Mouse (Mus musculus) ES-CJ7 (cell line): ENCODE results near the gene Napsa.

Experiments
- DNase-seq: peaks from one replicate; pipeline ENCODE4 v3.0.0; 2011; ENCODE audit warnings: low read depth, low spot score

Napsa gene

DNA sequence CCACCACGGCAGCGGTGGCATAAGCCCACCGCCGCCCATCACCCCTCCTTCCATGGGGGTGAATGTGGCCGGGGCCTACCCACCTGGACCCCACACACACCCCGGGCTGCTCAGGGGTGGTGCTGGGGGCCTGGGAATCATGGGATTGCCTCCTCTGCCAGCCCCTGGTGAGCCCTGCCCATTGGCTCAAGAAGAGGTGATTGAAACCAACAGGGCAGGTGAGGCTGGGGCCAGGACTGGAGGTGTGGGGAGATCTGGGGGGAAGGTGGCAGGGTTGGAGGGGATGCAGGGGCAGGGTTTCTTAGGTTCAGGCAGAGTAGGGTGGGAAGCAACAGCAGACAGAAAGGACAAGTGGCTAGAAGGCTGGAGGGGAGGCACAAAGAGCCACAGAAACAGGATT, 23.9 kb downstream of the Napsa start:
- DNase-seq: no peak

DNA sequence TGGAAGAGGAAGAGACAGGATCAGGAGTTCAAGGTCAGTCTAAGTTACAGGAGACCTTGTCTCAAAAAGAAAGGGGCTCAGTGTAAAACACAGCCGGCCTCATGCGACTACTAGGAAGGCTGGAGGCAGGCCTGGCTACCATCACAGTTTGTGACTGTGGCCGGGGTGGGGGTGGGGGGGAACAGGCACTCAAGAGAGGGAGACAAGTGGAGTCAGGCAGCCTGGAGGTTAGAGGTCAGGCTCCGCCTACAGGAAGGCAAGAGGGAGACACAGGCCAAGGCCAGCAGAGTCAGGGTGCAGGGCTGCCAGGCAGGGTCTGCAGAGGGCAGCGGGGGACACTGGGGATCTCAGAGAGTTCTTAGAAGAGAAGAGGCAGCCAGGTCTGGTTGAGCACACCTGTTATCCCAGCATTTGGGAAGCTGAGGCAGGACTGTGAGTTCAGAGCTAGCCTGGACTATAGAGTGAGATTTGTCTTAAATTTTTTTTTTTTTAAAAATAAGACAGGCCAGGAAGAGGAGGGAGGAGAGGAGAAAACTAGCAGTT, 24.9 kb downstream of the Napsa start:
- DNase-seq: peak; percentile 67

DNA sequence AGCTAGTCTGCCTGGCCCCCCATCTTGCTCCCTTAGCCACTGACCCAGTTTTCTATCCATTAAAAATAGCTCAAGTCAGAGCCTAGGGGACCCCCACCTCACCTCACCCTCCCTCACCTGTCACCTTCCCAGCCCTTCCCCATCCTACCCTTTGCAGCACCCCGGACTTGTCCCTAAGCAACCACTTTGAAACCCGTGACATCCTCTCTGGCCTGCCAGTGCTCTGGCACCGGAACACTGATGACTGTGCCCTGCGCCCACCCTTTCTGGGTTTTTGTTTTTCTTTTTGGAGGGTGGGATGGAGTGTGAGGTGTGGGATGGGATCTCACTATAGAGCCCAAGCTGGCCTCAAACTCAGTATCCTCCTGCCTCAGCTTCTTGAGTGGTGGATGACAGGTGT, 25.5 kb downstream of the Napsa start:
- DNase-seq: no peak

DNA sequence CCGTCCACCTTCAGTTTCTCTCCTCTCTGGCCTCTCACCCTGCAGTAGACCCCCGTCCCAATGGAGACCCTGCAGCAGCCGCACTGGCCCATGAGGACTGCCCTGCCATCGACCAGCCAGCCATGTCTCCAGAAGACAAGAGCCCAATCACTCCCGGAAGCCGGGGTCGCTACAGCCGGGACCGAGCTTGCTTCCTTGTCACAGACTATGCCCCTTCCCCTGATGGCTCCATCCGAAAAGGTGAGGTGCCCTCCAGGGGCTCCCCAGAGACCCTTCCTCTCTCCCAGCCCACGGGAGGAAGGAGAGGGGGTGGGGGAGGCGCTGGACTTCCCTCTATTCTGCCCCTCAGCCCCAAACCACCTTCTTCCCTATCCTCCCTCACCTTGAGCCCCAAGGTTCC, 26.2 kb downstream of the Napsa start:
- no peak for DNase-seq

DNA sequence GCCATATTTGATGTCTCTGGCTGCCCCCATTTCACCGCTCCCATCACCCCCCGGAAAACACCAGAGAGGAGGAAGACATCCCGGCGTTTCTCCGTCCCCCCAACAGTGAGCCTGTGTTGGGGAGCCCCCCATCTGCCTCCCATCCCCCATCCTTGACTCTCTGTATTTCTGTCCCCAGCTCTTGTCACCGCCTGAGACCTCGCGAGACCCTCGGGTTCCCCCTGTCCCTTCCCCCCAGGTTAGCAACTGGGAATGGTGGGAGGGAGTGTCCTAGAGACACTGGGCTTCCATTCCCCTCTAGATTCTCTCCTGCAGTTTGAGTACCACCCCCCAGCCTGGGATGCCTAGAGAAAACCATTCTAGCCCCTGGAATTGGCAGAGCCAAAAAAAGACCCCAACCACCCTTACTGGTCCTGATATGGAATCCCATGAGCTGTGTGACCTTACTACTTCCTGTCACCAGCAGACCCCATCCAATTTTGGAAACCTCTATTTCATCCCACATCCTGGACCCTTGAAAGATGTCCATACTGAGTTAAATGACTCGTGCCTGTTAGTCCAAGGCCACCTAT, 28.6 kb downstream of the Napsa start:
- DNase-seq: no peak

DNA sequence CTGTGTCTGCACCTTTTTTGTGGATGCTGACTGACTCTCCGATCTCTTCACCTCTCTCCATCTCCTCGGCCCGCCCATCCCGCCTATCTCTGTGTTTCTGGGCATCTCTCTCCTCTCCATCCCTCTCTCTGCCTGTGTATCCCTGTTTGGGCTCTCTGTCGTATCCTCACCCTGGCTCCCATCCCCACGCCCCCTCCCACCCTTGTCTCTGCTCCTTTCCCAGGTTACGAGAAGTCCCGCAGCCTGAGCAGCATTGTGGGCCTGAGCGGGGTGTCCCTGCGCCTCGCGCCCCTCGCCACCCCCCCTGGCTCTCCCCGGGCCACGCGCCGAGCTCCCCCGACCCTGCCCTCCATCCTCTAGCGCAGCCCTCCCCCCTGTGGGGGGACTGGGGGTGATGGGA, 29.5 kb downstream of the Napsa start:
- no peak for DNase-seq

DNA sequence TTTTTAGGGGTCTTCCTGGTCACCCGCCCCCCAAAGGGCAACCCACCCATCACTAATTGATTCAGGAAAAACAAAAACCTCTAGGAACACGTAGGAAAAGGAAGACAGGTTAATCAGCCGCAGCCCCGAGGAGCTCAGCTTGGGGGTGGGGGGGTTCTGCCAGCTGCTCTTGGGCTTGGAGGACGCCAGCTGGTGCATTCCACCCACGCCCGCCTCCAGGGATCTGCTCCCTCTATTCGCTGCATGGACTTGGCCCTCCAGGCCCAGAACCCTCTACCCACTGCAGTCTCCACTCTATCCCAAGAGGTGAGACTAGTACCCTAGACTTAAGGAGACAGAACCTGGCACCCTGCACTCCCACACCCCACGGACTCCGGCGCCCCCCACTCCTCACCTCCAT, 30.3 kb downstream of the Napsa start:
- no peak for DNase-seq

DNA sequence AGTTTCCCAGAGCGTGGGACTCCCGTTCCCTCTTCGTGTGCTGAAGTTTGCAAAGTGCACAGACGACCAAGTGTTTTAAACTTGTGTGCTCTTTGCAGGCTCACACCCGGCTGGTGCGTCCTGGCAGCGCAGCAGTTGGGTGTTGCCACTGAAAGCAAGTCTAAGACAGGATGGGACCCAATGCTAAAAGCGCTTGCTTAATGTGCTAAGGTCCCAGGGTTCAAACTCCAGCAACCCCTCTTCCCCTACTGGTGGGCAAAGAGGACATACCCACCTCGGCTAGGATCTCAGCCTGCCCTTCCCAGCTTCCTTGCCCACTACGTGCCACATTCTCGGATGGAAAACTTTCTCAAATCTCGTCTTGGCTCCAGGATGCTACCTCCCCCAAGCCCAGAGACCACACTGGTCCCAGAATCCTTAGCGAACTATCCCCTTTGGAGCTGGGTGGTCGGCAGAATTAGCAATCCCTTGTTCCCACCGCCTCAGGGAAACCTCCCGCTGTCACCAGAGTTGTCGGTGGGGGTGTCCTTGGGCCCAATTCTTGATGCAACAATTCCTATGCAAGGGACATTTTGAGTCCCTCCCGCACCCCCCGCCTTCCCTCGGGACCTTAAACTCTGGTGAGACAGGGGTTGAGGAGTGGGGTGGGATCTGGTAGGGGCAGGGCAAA, 31.1 kb downstream of the Napsa start:
- peak; percentile 89 for DNase-seq

DNA sequence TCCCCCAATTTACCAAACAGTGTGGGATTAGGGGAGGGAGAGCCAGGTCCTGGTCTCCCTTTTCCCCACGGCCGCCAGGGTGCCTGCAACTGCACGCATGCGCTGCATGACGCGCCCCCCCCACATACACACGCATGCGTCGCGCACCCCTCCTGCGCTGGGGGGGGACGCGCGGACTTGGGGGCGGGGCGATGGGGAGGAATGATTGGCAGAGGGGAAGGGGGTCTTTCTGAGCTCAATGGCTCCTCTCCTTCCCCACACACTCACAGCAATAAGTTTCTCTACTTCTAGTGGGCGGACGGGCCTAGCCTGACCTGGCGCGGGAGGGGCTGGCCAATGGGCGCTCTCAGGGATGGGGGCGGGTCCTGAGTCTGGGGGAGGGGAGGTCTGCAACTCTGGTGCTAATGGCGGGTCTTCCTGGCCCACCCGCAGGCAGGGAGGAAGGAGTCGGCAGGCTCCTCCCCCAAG, 32.0 kb downstream of the Napsa start:
- DNase-seq: peak; percentile 96

DNA sequence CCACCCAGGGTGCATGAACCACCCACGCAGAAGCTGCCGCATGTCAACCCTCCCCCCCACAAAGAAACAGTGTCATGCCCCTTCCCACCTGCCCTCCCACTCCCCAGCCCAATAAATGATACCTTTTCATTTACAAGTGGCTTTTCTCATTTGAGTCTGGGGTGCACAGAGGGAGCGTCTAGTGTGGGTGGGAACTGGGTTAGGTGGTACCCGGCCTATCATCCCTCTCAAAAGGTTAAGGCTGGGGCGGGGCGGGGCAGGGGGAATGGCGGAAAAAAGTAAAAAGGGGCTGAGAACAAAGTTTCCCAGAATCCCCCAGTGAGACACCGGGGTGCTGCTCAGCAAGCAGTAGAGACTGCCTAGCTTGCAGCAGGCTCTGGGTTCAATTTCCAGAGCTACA, 32.4 kb downstream of the Napsa start:
- DNase-seq: no peak

DNA sequence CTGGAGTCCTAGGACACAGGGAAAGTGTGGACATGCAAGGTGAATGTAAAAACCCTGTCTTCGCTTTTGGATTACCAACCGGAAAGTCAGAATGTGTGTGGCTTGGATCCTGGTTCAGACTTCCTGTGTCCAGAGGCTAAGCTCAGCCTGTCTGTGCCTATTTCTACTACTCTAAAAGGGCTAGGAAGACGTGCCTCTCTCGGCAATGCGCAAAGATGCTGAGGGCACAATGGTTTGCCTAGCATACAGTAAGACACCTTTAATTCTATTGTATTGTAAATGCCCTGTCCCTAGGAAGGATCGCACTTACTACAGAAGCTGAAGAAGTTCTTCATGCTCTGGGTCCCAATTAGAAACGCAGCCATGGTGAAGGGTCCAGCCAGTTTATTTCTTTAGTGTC, 33.3 kb downstream of the Napsa start:
- peak; percentile 69 for DNase-seq

DNA sequence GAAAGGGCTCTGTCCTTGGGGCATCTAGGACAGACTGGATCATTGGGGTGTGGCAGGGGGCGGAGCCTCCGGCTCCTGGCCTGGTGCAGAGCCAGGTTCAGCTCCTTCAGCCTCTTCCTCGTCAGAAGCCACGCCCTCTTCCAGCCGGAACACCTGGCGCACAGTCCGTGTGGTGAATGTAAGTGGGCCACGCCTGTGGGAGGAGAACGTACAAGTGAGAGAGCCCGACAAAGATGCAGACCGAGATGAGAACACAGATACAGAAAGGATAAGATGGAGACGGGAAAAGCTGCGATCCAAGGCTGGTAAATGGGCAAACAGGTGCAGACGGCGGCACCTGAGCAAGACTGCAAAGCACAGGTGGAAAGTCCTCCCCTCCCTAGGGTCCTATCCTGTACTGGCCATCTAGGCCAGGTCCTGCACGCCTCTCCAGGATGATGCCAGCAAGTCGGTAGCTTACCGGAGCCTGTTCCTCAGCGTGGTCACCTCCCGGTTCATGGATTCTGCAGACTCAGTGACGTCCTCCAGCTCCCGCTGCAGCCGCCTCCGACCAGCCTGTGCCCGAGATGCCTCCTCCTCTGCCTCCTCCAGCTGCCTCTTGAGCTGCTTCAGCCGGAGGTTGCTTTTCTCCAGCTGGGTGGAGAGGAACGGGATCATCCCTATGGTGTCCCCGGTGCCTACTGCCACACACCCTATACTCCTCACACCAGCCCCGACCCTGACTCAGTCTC, 34.2 kb downstream of the Napsa start:
- DNase-seq: peak; percentile 94

DNA sequence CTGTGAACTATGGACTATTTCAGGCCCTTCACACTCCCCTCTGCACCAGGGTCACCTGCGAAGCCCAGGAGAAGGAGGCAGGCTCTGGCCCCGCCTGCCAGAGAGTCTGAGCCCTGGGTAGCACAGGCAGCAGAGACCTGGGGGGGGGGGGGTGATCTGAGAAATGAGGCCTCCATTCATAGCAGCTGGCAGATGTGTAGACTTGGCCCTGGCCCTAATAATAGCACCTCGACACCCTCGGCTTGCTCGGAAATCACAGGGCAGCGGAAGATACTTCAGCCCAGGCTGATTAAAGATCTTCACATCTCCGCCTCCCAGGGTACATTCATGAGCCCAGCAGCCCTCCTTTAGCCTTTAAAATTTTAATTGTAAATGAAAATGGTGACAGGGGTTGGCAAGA, 40.0 kb downstream of the Napsa start:
- DNase-seq: no peak

DNA sequence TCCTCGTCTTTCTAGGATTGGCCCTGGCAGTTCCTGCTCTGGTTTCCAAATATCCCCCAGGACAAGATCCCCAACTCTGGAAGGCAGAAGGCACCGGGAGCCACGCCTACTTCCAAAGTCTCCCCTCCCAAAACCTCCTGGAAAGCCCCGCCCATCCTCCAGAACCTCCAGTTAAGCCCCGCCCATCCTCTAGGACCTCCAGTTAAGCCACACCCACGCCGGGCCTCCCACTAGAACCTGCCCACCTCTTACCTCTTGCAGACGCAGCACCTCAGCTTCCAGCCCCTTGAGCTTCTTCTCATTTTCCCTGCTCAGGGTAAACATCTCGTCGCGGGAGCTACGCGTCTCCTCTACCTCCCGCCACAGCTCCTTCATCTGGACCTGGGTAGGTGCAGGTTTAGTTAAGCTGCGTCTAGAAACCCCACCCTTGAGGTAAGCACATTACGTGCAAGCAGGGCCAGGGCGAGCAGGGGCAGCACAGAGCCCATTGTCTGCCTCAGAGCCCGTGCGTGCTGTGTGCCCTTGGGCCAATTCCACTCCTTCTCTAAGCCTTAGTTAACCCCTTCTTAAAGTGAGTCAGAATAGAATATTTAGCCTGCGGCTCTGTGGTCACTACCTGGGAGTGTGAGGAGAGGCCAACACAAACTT, 42.0 kb downstream of the Napsa start:
- peak; percentile 94 for DNase-seq

DNA sequence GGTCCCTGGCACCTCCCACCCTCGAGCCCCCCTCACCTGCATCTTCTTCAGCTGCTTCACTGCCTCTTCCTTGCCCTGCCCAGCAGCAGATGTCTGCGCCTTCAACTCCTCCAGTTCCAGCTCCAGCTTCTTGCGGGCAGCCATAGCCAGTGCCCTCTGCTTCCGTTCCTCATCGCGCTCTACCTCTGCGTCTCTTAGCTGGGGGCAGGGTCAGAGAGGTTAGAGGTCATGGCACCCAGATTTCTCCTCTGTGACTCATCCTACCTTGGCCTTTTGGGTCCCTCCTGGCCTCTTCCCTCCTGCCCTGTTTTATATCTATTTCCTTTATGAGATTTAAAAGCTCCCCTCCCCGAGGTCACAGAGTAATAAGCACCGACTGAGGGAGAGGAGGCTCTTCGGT, 43.1 kb downstream of the Napsa start:
- DNase-seq: no peak

DNA sequence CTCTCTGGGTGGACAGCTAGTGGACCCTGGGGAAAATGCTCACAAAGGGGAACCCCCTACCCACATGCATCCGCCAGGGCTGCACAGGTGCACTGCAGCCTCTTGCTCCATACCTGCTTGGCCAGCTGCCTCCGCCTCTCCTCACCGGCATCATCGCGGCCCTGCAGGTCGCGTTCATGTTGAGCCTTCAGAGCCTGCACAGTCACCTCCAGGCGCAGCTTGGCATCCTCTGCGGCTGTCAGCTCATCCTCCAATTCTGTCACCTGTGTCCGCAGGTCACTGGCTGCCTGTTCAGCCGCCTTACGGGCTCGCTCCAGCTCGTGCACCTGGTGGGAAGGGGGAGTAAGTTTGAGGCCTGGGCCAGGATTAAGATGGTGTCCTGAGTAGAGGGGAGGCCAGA, 43.8 kb downstream of the Napsa start:
- DNase-seq: no peak

DNA sequence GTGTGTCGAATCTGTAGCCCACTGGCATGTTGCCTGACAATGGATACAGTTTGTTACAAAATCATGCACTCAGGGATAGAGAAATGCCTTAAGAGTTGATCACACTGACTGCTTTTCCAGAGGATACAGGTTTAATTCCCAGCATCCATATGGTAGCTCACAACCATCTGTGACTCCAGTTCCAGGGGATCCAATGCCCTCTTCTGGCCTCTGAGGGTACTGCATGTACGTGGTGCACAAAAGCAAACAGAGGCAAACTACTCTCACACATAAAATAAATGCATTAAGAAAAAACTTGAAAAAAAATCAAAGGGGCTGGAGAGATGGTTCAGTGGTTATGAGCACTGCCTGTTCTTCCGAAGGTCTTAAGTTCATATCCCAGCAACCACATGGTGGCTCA, 44.9 kb downstream of the Napsa start:
- DNase-seq: peak; percentile 60

DNA sequence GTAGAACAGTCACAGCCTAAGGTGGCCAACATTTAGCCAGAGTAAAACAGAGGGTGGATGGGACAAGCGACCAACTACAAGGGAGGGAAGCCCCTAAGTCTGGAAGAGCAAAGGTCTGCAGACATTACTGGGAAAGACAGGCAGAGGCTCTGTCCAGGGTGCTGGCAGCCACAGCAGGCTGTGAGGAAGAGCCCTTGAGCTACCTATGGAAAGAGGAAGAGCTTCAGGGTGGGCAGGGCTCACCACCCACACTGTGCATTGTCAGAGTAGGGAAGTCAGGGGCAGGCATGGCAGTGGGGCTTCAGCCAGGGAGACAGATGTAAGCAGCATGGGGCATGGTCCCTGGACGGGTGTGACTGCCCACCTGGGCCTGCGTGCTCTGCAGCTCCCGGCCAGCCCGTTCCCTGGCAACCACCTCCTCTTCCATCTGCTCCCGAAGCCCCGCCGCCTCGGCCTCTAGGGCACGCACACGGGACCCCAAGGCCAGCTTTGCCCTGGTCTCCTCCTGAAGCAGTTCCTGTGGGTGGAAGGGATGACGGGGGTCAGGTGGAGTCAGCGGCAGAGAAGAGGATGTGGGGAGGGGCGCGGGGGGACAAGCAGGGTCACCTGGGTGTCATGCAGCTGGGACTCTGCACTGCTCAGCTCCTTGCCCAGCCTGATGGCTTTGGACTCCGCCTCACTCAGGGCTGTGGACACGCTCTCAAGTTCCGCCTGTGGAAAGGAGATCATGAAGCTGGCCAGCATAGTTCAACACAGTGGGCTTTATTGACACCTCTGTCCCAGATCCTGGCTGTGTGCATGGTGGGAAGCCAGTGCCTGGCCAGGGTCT, 51.7 kb downstream of the Napsa start:
- peak; percentile 61 for DNase-seq

DNA sequence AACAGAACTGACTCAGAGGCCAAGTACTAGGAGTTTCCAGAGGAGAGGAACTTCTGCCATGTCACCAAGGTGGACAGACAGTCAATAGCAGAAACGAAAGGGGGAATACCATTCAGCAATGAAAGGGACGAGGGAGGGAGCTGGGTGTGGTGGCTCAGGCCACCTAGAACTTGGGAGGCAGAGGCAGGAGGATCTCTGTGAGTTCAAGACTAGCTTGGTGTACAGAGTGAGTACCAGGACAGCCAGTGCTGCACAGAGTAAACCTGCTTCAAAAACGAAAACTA, 52.3 kb downstream of the Napsa start:
- DNase-seq: no peak

DNA sequence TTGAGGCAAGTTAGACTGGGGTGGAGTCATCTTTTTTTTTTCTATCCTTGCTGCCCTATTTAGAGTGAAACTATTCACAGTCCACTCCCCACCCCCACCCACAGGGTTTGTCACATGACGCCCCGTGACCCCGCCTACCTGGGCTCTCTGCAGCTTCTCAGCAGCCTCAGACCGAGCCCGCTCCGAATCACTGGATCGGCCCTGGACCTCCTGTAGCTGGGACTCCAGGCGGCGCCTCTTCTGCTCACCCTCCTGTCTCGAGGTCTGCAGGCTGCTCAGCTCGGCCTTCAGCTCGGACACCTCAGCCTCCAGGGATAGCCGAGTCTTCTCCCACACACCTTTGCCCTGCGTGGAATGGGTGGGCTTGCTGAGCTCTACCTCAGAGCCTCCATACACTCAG, 52.6 kb downstream of the Napsa start:
- peak; percentile 53 for DNase-seq

DNA sequence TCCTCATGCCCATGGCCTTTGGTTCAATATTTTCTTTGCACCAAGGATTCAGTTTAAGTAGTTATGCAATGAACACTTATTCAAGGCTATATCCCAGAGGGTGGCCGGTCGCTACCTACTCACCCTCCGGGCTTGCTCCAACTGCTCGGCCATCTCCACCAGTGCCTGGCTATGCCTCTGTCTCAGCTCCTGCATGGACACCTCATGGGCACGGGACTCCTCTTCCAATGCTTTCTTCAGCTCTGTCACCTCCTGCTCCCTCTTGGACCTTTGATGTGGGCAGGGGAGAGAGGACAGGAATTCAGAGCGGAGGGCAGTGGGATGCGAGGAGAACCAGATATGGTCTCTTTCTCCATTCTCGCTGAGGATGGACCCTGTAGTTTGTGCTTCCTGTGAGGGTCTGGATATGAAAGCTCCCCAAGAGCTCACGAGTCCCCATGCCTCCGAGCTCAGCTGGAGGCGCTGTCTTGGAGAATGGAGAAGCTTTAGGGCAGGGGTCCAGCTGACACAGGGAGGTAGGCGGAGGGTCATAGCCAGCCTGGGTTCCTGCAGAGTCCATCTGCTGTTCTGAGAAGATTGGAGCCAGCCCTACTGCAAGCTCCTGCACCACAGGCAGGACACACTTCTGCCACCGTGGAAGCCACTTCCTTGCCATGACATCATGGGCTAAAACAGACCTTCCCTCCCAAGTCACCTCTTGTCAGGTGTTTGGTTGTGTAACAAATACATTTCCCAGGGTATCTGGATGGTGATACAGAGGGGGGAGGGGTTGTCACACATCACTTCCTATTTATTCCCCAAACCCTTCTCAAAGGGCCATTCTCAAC, 53.3 kb downstream of the Napsa start:
- DNase-seq: no peak
